Mouse (Mus musculus) MEL (cell line): ENCODE measurements around the gene Farsa. TPM values are rescaled to one million over a fixed set of nuclear protein-coding genes. Genes with fewer than 3 reads are reported as not detected.

ENCODE experiments used
- DNase-seq: peaks from one replicate; pipeline ENCODE4 v3.0.0; 2011; ENCODE audit warnings: low read depth, low spot score
- H3K27ac ChIP-seq: 2 replicates; pipeline ENCODE4 v1.5.1; 2012; ENCODE audit warnings: low read depth, mild to moderate bottlenecking, control low read depth, low read length, moderate library complexity; ENCODE audit not compliant: control insufficient read depth
- H3K27me3 ChIP-seq, 2 experiments: fragments of 150-350 bp in 1 of 2; sonication (generic) in 1 of 2; 2 replicates each; pipeline ENCODE4 v1.6.1; 2012; ENCODE audit warnings: low read length in 2 of 2, mild to moderate bottlenecking in 2 of 2, improper control_type of control experiment in 1 of 2, moderate library complexity in 1 of 2; ENCODE audit not compliant: insufficient read depth in 2 of 2, control insufficient read depth in 1 of 2
- H3K36me3 ChIP-seq, 2 experiments: 2 replicates each; pipeline ENCODE4 v1.6.1; 2012 to 2014; ENCODE audit warnings: low read length in 2 of 2, improper control_type of control experiment in 1 of 2, inconsistent platforms in 1 of 2, mild to moderate bottlenecking in 1 of 2; ENCODE audit not compliant: insufficient read depth in 2 of 2, control insufficient read depth in 1 of 2
- H3K4me1 ChIP-seq, 2 experiments: fragments of 150-350 bp in 1 of 2; sonication (generic) in 1 of 2; 2 replicates each; pipeline ENCODE4 v1.6.1; 2012; ENCODE audit warnings: low read length in 2 of 2, improper control_type of control experiment in 1 of 2, mild to moderate bottlenecking in 1 of 2; ENCODE audit not compliant: insufficient read depth in 2 of 2, control insufficient read depth in 1 of 2
- H3K4me3 ChIP-seq, 2 experiments: fragments of 150-350 bp in 1 of 2; sonication (generic) in 1 of 2; 2 replicates each; pipeline ENCODE4 v1.5.1; 2012; ENCODE audit warnings: low read depth in 2 of 2, low read length in 2 of 2, mild to moderate bottlenecking in 2 of 2, moderate library complexity in 2 of 2, control low read depth in 1 of 2, improper control_type of control experiment in 1 of 2; ENCODE audit not compliant: control insufficient read depth in 1 of 2, insufficient read depth in 1 of 2
- H3K79me2 ChIP-seq: 2 replicates; pipeline ENCODE4 v1.6.1; 2012; ENCODE audit warnings: mild to moderate bottlenecking, low read length, moderate library complexity; ENCODE audit not compliant: control insufficient read depth, poor library complexity, insufficient read depth
- H3K9ac ChIP-seq: 2 replicates; pipeline ENCODE4 v1.6.1; 2012; ENCODE audit warnings: low read depth, mild to moderate bottlenecking, control low read depth, low read length, moderate library complexity; ENCODE audit not compliant: control insufficient read depth, poor library complexity, severe bottlenecking
- H3K9me3 ChIP-seq: fragments of 150-350 bp; sonication (generic); replicated peaks from 2 replicates; pipeline ENCODE4 v1.6.1; 2012; ENCODE audit warnings: mild to moderate bottlenecking, low read length, improper control_type of control experiment, moderate library complexity; ENCODE audit not compliant: insufficient read depth
- BHLHE40 ChIP-seq: IDR thresholded peaks from 2 replicates; pipeline ENCODE4 v1.6.1; 2012; ENCODE audit warnings: low read depth, mild to moderate bottlenecking, inconsistent platforms, low read length, improper control_type of control experiment, borderline replicate concordance
- CHD1 ChIP-seq: IDR thresholded peaks from 2 replicates; pipeline ENCODE4 v1.6.1; 2012; ENCODE audit warnings: low read depth, mild to moderate bottlenecking, inconsistent platforms, low read length, improper control_type of control experiment
- CHD2 ChIP-seq: IDR thresholded peaks from 2 replicates; pipeline ENCODE4 v1.6.1; 2011; ENCODE audit warnings: low read length, improper control_type of control experiment
- CTCF ChIP-seq, 3 experiments: IDR thresholded peaks in 2 of 3; conservative IDR thresholded peaks in 1 of 3; 2 replicates each; pipeline ENCODE4 v1.5.1; 2011 to 2012; ENCODE audit warnings: low read length in 3 of 3, low read depth in 2 of 3, mild to moderate bottlenecking in 2 of 3, improper control_type of control experiment in 1 of 3, inconsistent platforms in 1 of 3, mixed read lengths in 1 of 3, moderate library complexity in 1 of 3; ENCODE audit not compliant: control insufficient read depth in 1 of 3, insufficient read depth in 1 of 3, poor library complexity in 1 of 3, severe bottlenecking in 1 of 3
- E2F4 ChIP-seq: IDR thresholded peaks from 2 replicates; pipeline ENCODE4 v1.6.1; 2011; ENCODE audit warnings: low read depth, low read length, improper control_type of control experiment, borderline replicate concordance
- ELF1 ChIP-seq: IDR thresholded peaks from 2 replicates; pipeline ENCODE4 v1.6.1; 2014; ENCODE audit warnings: low read depth, mild to moderate bottlenecking, inconsistent platforms, low read length, improper control_type of control experiment, moderate library complexity
- EP300 ChIP-seq, 2 experiments: IDR thresholded peaks; 2 replicates each; pipeline ENCODE4 v1.6.1; 2011; ENCODE audit warnings: improper control_type of control experiment in 2 of 2, low read length in 2 of 2, low read depth in 1 of 2, mild to moderate bottlenecking in 1 of 2
- ETS1 ChIP-seq: IDR thresholded peaks from 2 replicates; pipeline ENCODE4 v1.6.1; 2012; ENCODE audit warnings: low read depth, mild to moderate bottlenecking, inconsistent platforms, low read length, improper control_type of control experiment, moderate library complexity
- GABPA ChIP-seq: IDR thresholded peaks from 2 replicates; pipeline ENCODE4 v1.6.1; 2012; ENCODE audit warnings: low read depth, mild to moderate bottlenecking, inconsistent platforms, low read length, improper control_type of control experiment, moderate library complexity
- GATA1 ChIP-seq: IDR thresholded peaks from 2 replicates; pipeline ENCODE4 v1.6.1; 2011; ENCODE audit warnings: low read depth, low read length, improper control_type of control experiment
- HCFC1 ChIP-seq: IDR thresholded peaks from 2 replicates; pipeline ENCODE4 v1.6.1; 2012; ENCODE audit warnings: low read depth, mild to moderate bottlenecking, inconsistent platforms, low read length, improper control_type of control experiment, moderate library complexity
- JUND ChIP-seq: IDR thresholded peaks from 2 replicates; pipeline ENCODE4 v1.6.1; 2011; ENCODE audit warnings: low read depth, mild to moderate bottlenecking, improper control_type of control experiment, low read length
- KAT2A ChIP-seq: conservative IDR thresholded peaks from 2 replicates; pipeline ENCODE4 v1.6.1; 2012; ENCODE audit warnings: low read depth, low read length, improper control_type of control experiment, inconsistent platforms
- MAFK ChIP-seq: IDR thresholded peaks from 2 replicates; pipeline ENCODE4 v1.6.1; 2011; ENCODE audit warnings: low read depth, mild to moderate bottlenecking, low read length, improper control_type of control experiment, borderline replicate concordance
- MAX ChIP-seq: IDR thresholded peaks from 2 replicates; pipeline ENCODE4 v1.6.1; 2011; ENCODE audit warnings: low read length, improper control_type of control experiment
- MAZ ChIP-seq: IDR thresholded peaks from 2 replicates; pipeline ENCODE4 v1.6.1; 2012; ENCODE audit warnings: low read depth, mild to moderate bottlenecking, inconsistent platforms, low read length, improper control_type of control experiment
- MEF2A ChIP-seq: IDR thresholded peaks from 2 replicates; pipeline ENCODE4 v1.6.1; 2014; ENCODE audit warnings: low read depth, mild to moderate bottlenecking, inconsistent platforms, low read length, improper control_type of control experiment; ENCODE audit not compliant: poor library complexity, insufficient replicate concordance, severe bottlenecking; ENCODE audit errors: extremely low read depth
- MXI1 ChIP-seq: IDR thresholded peaks from 2 replicates; pipeline ENCODE4 v1.6.1; 2011; ENCODE audit warnings: mild to moderate bottlenecking, low read depth, low read length, improper control_type of control experiment
- MYB ChIP-seq: IDR thresholded peaks from 2 replicates; pipeline ENCODE4 v1.6.1; 2011; ENCODE audit warnings: mild to moderate bottlenecking, low read depth, low read length, improper control_type of control experiment
- MYC ChIP-seq: IDR thresholded peaks from 2 replicates; pipeline ENCODE4 v1.6.1; 2011; ENCODE audit warnings: low read depth, mild to moderate bottlenecking, low read length, improper control_type of control experiment, moderate library complexity
- NELFE ChIP-seq: IDR thresholded peaks from 2 replicates; pipeline ENCODE4 v1.6.1; 2011; ENCODE audit warnings: low read depth, low read length, improper control_type of control experiment
- NRF1 ChIP-seq: IDR thresholded peaks from 2 replicates; pipeline ENCODE4 v1.6.1; 2014; ENCODE audit warnings: low read depth, mild to moderate bottlenecking, inconsistent platforms, low read length, improper control_type of control experiment, moderate library complexity; ENCODE audit not compliant: poor library complexity, insufficient read depth, severe bottlenecking
- POLR2A ChIP-seq, 2 experiments: IDR thresholded peaks; 2 replicates each; pipeline ENCODE4 v1.6.1; 2011 to 2012; ENCODE audit warnings: low read length in 2 of 2, mild to moderate bottlenecking in 2 of 2, control low read depth in 1 of 2, improper control_type of control experiment in 1 of 2, low read depth in 1 of 2, moderate library complexity in 1 of 2; ENCODE audit not compliant: control insufficient read depth in 1 of 2, insufficient read depth in 1 of 2, poor library complexity in 1 of 2
- POLR2AphosphoS2 ChIP-seq: IDR thresholded peaks from 2 replicates; pipeline ENCODE4 v1.6.1; 2011; ENCODE audit warnings: low read length, improper control_type of control experiment
- POLR2AphosphoS5 ChIP-seq: IDR thresholded peaks from 2 replicates; pipeline ENCODE4 v1.6.1; 2012; ENCODE audit warnings: low read depth, borderline replicate concordance, mild to moderate bottlenecking, inconsistent platforms, low read length, moderate library complexity, mixed read lengths
- RAD21 ChIP-seq: IDR thresholded peaks from 2 replicates; pipeline ENCODE4 v1.6.1; 2011; ENCODE audit warnings: mild to moderate bottlenecking, low read depth, low read length, improper control_type of control experiment
- RCOR1 ChIP-seq: IDR thresholded peaks from 2 replicates; pipeline ENCODE4 v1.6.1; 2012; ENCODE audit warnings: low read depth, mild to moderate bottlenecking, inconsistent platforms, low read length, improper control_type of control experiment
- SIN3A ChIP-seq: IDR thresholded peaks from 2 replicates; pipeline ENCODE4 v1.6.1; 2012; ENCODE audit warnings: low read length, improper control_type of control experiment, inconsistent platforms
- SMC3 ChIP-seq: IDR thresholded peaks from 2 replicates; pipeline ENCODE4 v1.6.1; 2011; ENCODE audit warnings: low read depth, low read length, improper control_type of control experiment
- TAL1 ChIP-seq: IDR thresholded peaks from 2 replicates; pipeline ENCODE4 v1.6.1; 2012; ENCODE audit warnings: mild to moderate bottlenecking, inconsistent platforms, low read length, moderate library complexity, mixed read lengths
- TCF12 ChIP-seq: IDR thresholded peaks from 2 replicates; pipeline ENCODE4 v1.6.1; 2014; ENCODE audit warnings: low read depth, mild to moderate bottlenecking, inconsistent platforms, low read length, improper control_type of control experiment, moderate library complexity
- UBTF ChIP-seq: IDR thresholded peaks from 2 replicates; pipeline ENCODE4 v1.6.1; 2012; ENCODE audit warnings: low read depth, mild to moderate bottlenecking, inconsistent platforms, low read length, improper control_type of control experiment, moderate library complexity, borderline replicate concordance; ENCODE audit not compliant: insufficient read depth
- USF1 ChIP-seq: IDR thresholded peaks from 2 replicates; pipeline ENCODE4 v1.6.1; 2014; ENCODE audit warnings: low read depth, mild to moderate bottlenecking, inconsistent platforms, low read length, improper control_type of control experiment, moderate library complexity
- USF2 ChIP-seq, 2 experiments: IDR thresholded peaks; 2 replicates each; pipeline ENCODE4 v1.6.1; 2011 to 2012; ENCODE audit warnings: improper control_type of control experiment in 2 of 2, low read length in 2 of 2, borderline replicate concordance in 1 of 2, inconsistent platforms in 1 of 2, low read depth in 1 of 2, mild to moderate bottlenecking in 1 of 2; ENCODE audit not compliant: insufficient read depth in 1 of 2
- ZC3H11A ChIP-seq: IDR thresholded peaks from 2 replicates; pipeline ENCODE4 v1.6.1; 2012; ENCODE audit warnings: low read depth, mild to moderate bottlenecking, inconsistent platforms, low read length, improper control_type of control experiment
- ZKSCAN1 ChIP-seq: IDR thresholded peaks from 2 replicates; pipeline ENCODE4 v1.6.1; 2012; ENCODE audit warnings: low read depth, mild to moderate bottlenecking, inconsistent platforms, low read length, improper control_type of control experiment, moderate library complexity
- ZMIZ1 ChIP-seq: IDR thresholded peaks from 2 replicates; pipeline ENCODE4 v1.6.1; 2012; ENCODE audit warnings: low read depth, mild to moderate bottlenecking, inconsistent platforms, low read length, improper control_type of control experiment, moderate library complexity
- ZNF384 ChIP-seq: IDR thresholded peaks from 2 replicates; pipeline ENCODE4 v1.6.1; 2012; ENCODE audit warnings: low read depth, mild to moderate bottlenecking, inconsistent platforms, low read length, improper control_type of control experiment
- polyA plus RNA-seq, 2 experiments: library from polyadenylated mRNA; stranded (reverse) in 1 of 2; unstranded in 1 of 2; fragments of >175 nt in 1 of 2; fragments of >200 nt in 1 of 2; gene quantifications; 2 replicates each; pipeline versions ENCODE4 v1.2.1 to v1.2.4; 2012; ENCODE audit warnings: low replicate concordance in 2 of 2, low read depth in 1 of 2; ENCODE audit not compliant: insufficient read length in 2 of 2, insufficient read depth in 1 of 2, missing spikeins in 1 of 2
- total RNA-seq: library from RNA; depleted of rRNA; stranded (reverse); fragments of 300-350 nt; gene quantifications from 2 replicates; pipeline ENCODE4 v1.2.3, GENCODE M21; 2012

The Farsa gene
- total and polyA plus RNA-seq, 3 experiments = 152 to 295 (median 245) TPM

DNA sequence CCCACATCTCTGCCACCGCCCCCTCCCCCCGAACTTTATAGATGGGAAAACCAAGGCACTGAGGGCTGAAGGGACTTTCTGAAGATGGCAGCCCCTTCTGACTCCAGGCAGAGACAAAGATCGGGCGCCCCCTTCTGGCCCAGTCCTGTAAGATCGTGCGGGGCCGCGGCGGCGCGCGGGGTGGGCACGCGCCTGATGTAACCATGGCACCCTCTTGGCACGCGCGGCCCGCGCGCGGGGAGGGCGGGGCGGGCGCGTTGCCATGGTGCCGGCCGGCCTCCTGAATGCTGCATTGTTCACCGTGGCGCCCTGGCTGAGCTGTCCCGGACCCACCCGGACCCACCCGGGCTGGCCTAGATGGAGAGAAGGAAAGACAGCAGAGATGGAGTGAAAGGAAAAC is 45.9 kb upstream of the Farsa start:
- DNase-seq = peak; percentile 90
- Histone ChIP-seq H3K36me3 (peaks cover 0 to 5% of the 10 kb centered on the region in 2 experiments; a peak in 1 of 4 replicates), H3K4me3 (peak overlapping the region; percentile 53 to 56), H3K79me2 (no peaks in the 10 kb centered on the region), H3K27me3 (no peaks in the 10 kb centered on the region), H3K27ac (no peak overlapping the region), H3K4me1 (peaks cover 0 to 10% of the 10 kb centered on the region in 2 experiments; a peak in 3 of 4 replicates), H3K9ac (peak overlapping the region; percentile 49), H3K9me3 (no peaks in the 10 kb centered on the region)
- TF ChIP-seq KAT2A (no peak), POLR2A (IDR thresholded peaks at IDR 0.05; ENCODE audit: control insufficient read depth in 1 of 2, insufficient read depth in 1 of 2, low read depth in 1 of 2, low read length in 2 of 2, poor library complexity in 1 of 2) (no peak), JUND (no peak), TCF12 (no peak), USF1 (no peak), E2F4 (no peak), ETS1 (no peak), ZKSCAN1 (no peak), POLR2AphosphoS2 (no peak), MAZ (peak; percentile 89), BHLHE40 (peak; percentile 70), USF2 (IDR thresholded peaks at IDR 0.05; ENCODE audit: borderline replicate concordance in 1 of 2, insufficient read depth in 1 of 2, low read depth in 1 of 2, low read length in 2 of 2) (no peak), NRF1 (peak; percentile 52; the same call in 1 of the 2 replicates), GATA1 (no peak), MYB (no peak), HCFC1 (0 out of 2 replicates have a peak, but pooled peaks have one; percentile 19), EP300 (IDR thresholded peaks at IDR 0.05; ENCODE audit: low read depth in 1 of 2, low read length in 2 of 2) (no peak), CHD2 (no peak), POLR2AphosphoS5 (no peak), RCOR1 (no peak), CTCF (IDR thresholded peaks at IDR 0.05 in 2 of 3, conservative IDR thresholded peaks at IDR 0.05 in 1 of 3; ENCODE audit: control insufficient read depth in 1 of 3, insufficient read depth in 1 of 3, low read depth in 2 of 3, low read length in 3 of 3, poor library complexity in 1 of 3, severe bottlenecking in 1 of 3) (peak in 2 of 3 experiments; percentile 92 to 95; a peak in 5 of 6 replicates), ZC3H11A (peak; percentile 78), GABPA (no peak), SMC3 (peak; percentile 93), ZNF384 (no peak), SIN3A (peak; percentile 76), NELFE (no peak), MXI1 (peak; percentile 75), UBTF (no peak), TAL1 (no peak), MYC (no peak), CHD1 (no peak), RAD21 (peak; percentile 74), MAX (no peak), ELF1 (peak; percentile 53; the same call in 1 of the 2 replicates), ZMIZ1 (no peak), MAFK (no peak), MEF2A (no peak)
